Mouse (Mus musculus) bone marrow macrophage, adult 2 months (primary cell): ENCODE measurements around the gene Msantd2.
A peak's percentile ranks its signal among the peaks of the same experiment; 100 is the strongest.

Experiments
- CTCF ChIP-seq: IDR thresholded peaks from 2 replicates; pipeline ENCODE4 v1.5.1; 2012; ENCODE audit warnings: low read depth, mild to moderate bottlenecking, low read length, moderate library complexity
- POLR2A ChIP-seq: IDR thresholded peaks from 2 replicates; pipeline ENCODE4 v1.6.1; 2012; ENCODE audit warnings: mild to moderate bottlenecking, low read depth, low read length, borderline replicate concordance

- TF ChIP-seq CTCF (0 out of 2 replicates have a peak, but pooled peaks have one; percentile 13), POLR2A (no peak)
Measured at GRCm38 (mm10) chr9:37462764-37463163, 26.4 kb upstream of the Msantd2 start.
